Mouse (Mus musculus) inflammation-experienced regulatory T-cells, adult 6 months (primary cell): Measurements from ENCODE around the gene Kat5. TPM values are rescaled to one million over a fixed set of nuclear protein-coding genes. Genes with fewer than 3 reads are reported as not detected.

Experiments
- ATAC-seq: one replicate; pipeline ENCODE4 v1.8.0; 2017
- polyA plus RNA-seq, 3 experiments: library from polyadenylated mRNA; unstranded; fragments of 100-300 nt; shearing (Covaris generic); gene quantifications; one replicate each; pipeline ENCODE4 v1.2.1; 2017

Gene Kat5
- polyA plus RNA-seq, 3 experiments from 2014 or later: 34.5 to 46.1 (median 42.4) TPM

DNA sequence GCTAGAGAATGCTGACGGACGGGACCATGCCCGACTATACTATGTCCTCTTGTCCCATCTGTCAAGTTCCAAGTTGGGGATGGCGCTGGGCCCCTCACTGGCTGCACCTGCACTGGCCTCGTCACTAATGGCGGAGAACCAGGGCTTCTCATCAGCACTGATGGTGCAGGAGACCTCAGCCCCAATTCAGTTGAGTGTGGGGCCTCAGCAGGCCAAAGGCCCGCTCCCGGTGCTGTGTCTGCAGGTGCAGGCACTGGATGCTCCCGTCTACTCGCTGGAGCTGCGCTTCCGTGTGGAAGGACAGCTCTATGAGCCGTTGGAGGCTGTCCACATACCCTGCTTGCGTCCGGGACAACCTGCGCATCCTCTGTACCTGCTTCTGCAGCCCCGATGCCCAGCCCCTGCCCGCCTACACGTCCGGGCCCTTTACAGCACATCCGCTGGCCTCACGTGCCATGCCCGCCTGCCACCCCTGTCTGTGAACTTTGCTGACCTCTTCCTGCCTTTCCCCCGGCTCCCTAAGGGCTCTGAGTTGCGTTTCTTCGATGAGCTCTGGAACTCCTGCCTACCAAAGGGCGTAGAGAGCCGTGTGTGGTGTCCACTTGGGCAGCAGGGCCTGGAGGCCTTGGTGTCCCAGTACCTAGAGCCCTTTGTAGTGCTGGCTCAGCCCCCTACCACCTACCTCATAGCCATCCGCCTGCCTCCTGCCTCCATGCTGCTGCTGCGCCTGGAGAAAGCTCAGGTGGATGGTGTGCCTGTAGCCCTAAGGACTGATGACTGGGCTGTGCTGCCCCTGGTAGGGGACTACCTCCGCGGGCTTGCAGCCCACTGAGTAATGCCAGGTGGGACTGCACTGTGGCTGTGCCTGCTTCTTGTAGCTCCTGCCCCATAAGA is 39.4 kb downstream of the Kat5 start:
- no peak for ATAC-seq

DNA sequence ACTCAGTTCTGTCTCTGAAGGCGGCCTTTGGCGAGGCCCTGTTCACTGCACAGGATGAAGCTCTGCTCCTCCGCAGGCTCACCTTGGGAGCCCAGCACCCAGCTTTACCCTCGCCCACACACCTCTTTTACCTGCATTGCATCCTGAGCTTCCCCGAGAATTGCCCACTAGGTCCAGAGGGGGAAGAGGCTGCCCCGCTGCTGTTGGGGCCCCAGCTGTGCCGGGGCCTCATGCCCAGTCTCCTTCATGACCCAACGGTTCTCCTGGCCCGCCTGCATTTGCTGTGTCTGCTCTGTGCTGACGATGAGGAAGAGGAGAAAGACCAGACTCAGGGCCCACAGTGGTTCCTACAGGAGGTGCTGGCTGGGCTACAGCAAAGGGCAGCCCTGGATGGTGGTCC is 40.5 kb downstream of the Kat5 start:
- no peak for ATAC-seq

DNA sequence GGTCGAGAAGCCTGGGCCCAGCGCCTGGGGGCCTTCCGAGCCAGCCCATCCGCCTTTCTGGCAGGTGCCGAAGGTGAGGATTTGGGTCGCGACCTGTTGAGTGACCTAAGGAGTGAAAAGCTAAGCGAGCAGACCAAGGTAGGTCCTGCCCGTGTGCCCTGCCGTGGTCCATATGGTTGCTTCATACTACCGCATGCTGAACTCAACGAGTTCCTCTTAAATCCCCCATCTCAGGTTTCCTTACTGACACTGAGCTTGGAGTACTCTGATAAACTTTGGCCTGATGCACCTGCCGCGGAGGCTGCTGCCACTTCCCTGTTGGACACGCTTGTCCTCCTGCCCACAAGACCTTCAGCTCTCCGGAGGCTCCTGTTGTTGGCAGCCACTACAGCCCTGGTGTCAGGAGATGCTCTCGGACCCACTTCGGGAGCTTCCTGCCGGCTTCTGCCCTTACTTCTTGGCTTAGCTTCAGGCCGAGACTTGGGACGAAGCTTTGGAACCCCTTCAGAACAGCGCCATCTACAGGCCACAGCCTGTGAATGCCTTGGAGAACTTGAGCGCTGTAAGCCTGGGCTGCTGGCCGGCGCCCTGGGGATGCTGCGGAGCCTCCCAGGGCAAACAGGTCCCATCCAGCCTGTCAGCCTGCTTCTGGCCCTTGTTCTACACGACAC is 41.4 kb downstream of the Kat5 start:
- peak; percentile 24 for ATAC-seq

DNA sequence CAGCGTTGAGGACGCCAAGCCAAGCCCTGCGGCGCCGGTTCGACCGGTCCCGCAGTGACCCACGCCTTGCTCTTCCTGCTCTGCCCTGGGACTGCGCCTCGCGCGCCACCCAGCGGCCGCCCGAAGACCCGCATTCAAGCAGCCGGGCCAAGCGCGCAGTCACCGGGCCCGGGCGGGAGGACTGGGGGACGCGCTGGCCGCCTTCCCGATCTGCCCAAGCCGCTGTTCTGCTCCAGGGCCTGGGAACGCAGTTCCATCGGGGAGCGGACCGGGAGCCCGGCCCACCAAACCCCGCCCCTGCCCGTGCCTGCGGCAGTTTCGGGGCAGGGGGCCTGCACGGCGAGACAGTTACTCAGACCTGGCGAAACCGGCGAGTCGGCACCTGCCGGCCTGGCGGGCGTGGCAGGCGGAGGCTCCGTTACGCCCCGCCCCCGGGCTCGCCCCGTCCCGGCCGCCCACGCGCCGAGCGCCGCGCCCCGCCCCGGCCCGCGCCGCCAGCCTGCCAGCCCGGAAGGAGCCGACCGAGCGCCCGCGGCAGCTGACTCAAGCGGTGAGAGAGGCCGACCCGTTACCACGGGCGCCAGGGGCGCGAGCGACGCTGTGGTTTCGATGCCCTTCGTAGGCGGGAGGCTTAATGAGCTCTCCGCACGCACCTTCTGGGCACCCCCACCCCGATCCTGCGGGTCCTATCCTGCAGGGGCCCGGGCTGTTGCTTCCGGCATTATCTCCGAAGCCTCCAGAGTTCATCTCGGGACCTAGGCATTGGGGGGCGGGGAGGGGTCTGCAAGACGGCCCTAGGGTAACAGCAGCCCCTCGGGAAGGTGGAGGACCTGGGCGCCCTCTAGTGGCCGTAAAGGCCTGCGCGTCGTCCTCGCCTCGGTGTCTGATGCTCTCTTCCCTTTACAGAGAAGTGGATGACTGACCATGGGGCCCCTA is 42.2 kb downstream of the Kat5 start, which contains the start of gene Ap5b1:
TSS of gene Ap5b1 (plus strand) at position 492 of the 936 bp plus-strand sequence.
- ATAC-seq: peak; percentile 70

DNA sequence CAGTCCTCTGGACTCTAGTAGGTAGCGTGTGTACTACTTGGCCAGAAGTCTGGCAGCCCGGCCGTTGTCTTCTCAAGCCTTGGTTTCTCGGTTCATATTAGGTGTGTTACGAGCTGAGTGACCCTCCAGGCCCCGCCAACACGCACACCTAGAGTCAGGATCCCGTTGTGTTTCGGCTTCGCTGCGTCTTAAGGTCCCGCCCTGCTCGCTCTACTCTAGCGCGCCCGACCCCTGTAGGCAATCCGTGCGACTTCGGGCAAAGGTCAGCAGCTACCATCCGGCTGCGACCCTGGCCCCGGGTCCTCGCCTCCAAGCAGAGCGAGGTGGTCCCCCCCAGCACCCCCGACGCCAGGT is 42.9 kb downstream of the Kat5 start:
- peak; percentile 29 for ATAC-seq

DNA sequence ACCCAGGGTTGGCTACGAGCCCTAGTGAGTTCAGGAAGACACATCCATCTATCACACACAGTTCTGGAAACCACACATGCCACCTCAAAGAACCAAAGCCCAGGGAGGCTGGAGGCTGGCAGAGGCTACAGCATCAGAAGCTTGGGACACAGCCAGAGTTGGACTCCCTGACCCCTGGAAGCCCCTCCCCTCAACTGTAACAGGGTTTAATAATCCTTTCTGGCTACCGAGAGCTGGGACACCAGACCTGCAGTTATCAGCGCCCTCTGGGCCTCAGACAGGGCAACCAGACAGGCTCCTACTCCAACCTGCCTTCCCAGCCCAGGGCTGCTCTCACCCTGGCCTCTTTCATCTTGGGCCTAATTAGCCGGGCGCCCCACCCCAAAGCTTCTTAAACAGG is 43.7 kb downstream of the Kat5 start:
- no peak for ATAC-seq

DNA sequence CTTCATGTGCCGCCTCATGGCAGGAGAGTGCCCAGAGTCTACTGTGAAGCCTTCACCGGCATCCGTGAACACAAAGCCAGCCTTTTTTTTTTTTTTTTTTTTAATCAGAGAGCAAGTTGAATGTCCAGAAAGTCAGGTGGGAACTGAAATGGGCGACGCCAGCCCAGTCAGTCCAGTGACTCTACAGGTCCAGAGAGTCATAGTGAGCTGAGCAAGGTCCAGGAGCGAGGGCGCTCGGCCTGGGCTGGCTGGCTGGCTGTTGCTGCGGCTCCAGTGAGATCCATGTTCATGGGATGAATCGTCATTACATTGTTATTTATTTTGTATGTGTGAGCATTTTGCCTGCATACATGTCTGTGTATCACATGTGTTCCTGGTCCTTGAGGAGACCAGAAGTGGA is 47.3 kb downstream of the Kat5 start:
- no peak for ATAC-seq

DNA sequence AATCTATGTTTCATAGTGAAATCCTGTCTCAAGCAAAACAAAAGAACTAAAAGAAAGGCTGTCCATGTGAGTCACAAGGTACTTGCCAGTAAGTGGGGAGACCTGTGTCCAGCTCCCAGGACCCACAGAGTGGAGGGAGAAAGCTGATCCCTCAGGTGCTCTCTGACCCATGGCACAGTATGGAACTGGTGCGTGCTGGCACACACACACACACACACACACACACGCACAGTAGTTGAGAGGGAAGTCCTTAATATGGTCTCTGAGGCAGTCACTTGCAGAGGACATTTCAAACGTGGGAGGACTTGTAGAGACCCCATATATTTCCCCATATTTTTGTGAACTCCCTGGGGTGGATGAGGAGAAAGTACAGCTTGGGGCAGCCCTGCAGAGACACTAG is 48.2 kb downstream of the Kat5 start:
- ATAC-seq: no peak

DNA sequence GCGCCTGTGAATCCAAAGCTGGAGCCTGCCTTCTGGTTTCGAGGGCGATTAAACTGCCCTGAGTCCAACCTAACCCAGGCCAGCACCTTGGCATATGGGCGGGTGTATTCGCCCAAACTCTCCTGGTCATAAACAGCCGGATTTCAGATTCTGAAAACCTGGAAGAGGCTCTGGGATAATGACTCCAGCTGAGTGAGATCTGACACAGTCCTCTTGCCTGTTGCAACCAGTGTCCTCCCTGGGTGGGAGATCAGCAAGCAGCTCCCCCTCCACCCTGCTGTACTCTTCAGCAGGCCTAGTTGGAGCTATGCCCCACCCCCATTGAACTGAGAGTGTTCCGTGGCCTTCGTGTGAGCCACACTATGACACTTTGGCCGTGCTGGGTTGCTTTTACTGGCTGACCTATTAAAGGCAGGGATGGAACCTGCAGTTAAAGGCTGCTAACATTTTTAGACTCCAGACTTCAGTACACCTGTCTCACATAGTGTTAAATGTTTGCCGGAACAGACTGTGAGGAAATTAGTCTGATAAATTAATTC is 48.7 kb downstream of the Kat5 start:
- ATAC-seq: no peak

DNA sequence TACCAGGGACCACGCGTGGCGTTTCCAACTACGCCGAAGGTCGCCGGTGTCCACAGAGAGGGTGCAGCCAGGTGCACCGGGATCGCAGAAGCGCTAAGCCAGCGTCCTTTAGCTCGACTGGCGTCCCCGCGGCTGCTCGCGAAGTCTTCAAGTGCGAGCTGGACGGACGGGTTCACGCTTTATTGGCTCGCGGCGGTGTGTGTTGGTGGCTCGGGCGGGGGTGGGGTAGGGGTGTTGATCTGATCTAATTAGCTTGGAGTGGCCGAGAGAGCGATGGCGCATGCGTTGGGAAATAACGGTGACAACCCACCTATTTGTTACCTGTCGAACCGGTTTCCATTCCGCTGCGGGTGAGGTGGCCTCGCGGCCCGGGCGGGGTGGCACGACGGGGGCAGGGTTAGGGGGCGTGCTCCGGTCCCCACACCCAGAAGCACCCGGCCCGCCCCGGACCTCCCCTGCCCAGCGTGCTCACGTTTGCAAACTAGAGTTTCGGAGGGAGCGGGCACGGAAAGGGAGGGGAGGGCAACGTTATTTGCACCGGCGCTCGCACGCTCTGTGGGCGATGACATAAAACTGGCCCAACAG is 49.5 kb downstream of the Kat5 start, which contains the start of gene Ovol1:
TSS of gene Ovol1 (minus strand) at position 190 of the 585 bp plus-strand sequence.
- peak; percentile 14 for ATAC-seq

DNA sequence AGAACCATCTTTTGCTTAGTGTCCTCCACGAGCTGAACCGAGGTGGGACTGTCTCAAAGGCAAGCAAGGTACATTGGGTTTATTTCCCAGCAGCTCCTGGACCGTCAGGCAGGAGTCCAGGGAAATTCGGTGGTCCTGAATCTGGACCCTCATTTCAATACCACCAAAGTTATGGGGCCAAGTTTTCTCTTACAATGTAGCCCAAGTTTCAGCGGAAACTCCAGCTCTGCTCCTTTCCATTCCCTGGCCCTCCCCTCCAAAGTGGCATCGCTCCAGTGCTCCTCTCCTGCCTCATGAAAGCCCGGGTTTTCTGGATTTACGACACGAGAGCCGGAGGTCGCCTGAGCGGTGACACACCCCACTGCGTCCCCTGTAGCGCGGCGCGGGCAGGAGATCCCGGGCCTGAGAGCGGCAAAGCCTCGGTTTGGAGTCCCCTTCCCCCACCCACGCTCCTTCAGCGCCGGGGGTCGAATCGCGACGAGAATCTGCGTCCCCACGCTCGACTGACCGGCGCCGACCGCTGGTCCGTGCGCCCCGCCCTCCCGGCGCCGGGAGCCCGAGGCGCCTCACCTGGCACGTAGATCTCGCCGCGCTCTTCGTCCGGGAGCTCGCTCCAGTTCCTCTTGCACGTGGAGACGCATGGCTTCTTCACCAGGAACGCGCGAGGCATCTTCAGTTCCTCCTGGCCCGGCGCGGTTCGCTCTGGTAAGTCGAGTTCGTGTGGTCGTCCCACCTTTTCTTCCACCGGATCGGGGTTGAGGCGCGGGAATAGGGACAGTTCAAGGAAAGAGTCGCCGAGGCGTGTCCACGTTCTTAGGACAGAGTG is 50.2 kb downstream of the Kat5 start:
- no peak for ATAC-seq

DNA sequence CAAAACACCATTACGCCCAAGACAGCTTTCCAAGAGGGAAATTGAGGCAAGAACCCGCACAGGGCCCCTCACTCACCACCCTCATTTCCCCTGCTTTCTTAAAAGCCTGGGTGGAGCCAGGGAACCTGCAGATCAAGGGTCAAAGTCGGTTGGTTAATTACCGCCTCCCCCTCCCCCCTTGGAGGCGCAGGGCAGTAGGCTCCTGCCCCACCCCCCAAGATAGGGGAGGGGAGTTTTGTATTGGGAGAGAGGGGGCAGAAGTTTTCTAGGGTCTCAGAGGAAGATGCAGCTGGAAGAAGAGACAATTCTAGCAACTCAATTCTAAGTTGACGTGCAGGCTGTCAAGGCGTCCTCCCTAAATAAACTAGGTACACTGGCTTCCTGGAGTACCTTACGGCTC is 50.8 kb downstream of the Kat5 start:
- ATAC-seq: no peak

DNA sequence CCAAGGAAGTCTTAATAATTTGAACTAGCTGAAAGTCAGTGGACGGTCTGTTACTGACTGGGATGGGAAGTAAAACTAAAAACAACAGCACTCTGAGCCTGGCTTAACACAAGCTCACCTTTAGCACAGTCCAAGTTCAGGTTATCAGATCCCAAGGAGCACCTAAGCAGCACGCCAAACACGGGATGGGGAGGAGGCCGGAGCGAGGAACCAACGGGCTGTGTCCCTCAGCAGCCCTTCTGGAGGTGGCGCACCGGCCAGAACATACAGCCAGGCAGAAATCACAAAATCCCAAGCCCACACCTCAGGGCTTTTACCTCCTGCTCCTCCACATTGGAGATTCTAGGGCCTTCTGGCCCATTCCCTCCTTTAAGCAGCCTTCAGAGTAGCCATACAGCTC is 51.3 kb downstream of the Kat5 start:
- no peak for ATAC-seq

DNA sequence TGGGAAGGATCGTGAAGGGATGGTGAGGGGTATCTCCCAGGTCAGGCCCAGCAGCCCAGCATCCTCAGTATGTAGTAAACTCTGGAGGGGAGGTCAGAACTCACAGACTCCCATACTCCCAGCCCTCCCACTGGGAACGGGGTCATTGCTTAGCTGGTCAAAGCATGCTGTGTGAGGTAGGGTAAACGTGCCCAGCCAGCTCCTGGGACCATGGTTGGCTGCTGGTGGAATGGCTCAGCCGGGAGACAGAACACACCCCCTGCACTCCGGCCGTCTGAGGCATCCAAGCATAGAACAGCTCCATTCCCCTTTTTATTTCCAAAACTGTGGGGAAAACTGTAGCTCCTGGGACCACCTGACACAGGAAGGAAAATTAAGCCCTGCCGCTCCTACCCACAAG is 51.9 kb downstream of the Kat5 start:
- ATAC-seq: no peak

DNA sequence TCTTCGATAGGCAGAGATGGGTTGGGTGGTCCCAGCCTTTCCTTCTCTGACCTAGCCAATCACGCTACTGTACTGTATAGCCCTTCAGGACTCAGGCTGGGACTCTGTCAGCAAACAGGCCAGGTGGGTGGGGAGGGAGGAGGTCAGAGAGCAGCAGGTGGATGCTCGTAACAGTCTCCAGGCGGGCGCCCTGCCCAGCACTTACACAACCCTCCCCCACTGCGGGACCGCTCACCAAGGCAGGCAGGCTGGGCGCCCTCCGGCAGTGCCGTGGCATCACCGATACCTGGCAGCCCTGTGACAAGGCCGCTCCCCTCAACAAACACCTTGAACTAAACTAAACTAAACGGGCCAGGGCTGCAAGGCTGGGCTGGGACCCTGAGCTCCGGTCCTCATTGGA is 55.8 kb downstream of the Kat5 start:
- no peak for ATAC-seq

DNA sequence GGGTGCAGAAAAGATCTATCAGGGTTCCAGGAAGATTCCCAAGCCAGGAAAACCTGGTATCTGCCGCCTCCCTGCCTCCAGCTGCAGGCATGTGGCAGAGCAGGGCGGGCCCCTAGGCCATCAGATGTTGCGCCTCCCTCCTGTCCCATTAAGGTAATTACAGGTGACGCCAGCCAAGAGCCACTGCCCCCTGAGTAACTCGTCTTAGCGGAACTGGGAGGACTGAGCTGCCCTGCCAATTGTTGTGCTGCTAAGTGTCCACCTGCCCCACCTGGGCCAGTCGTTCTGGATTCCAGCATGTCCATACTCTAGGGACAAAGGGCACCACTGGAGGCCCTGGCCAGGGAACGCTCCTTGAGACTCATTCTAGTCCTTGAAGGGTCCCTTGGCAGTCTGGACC is 56.2 kb downstream of the Kat5 start:
- ATAC-seq: no peak

Other genes starting within 250 kb of the Kat5 start
- 10 to 100 TPM; 45.7 to 58.4 (median 53.4) TPM for gene Eif1ad, start 243.5 kb downstream of the Kat5 start, polyA plus RNA-seq
- 100 to 1,000 TPM; 233 to 353 (median 259) TPM for gene Banf1, start 243.1 kb downstream of the Kat5 start, polyA plus RNA-seq
- gene Sart1, start 221.5 kb downstream of the Kat5 start, polyA plus RNA-seq: 10 to 100 TPM; 20.3 to 38.4 (median 27.8) TPM
- gene Tsga10ip, start 207.7 kb downstream of the Kat5 start, polyA plus RNA-seq: not detected
- gene Drap1, start 185.3 kb downstream of the Kat5 start, polyA plus RNA-seq: 10 to 100 TPM; 43.1 to 54.2 (median 47.1) TPM
- 10 to 100 TPM; 14.5 to 28.0 (median 21.2) TPM for gene AI837181, start 185.1 kb downstream of the Kat5 start, polyA plus RNA-seq
- gene Fosl1, start 162.7 kb downstream of the Kat5 start, polyA plus RNA-seq: not detected
- gene Ccdc85b, start 152.3 kb downstream of the Kat5 start, polyA plus RNA-seq: under 1 TPM; 0.47 to 0.74 (median 0.65) TPM
- 100 to 1,000 TPM in 2 of 3 experiments, 10 to 100 TPM in 1; 64.2 to 112 (median 105) TPM for gene Fibp, start 149.6 kb downstream of the Kat5 start, polyA plus RNA-seq
- gene Ctsw, start 141.7 kb downstream of the Kat5 start, polyA plus RNA-seq: 100 to 1,000 TPM; 168 to 249 (median 216) TPM
- gene Efemp2, start 136.3 kb downstream of the Kat5 start, polyA plus RNA-seq: 1 to 10 TPM; 2.9 to 4.3 (median 3.8) TPM
- gene Mus81, start 121.8 kb downstream of the Kat5 start, polyA plus RNA-seq: 10 to 100 TPM; 34.4 to 61.6 (median 36.6) TPM
- gene Cfl1, start 119.8 kb downstream of the Kat5 start, polyA plus RNA-seq: 1,000 to 10,000 TPM; 1,933 to 3,699 (median 2,060) TPM
- gene 1700020D05Rik, start 106.5 kb downstream of the Kat5 start, polyA plus RNA-seq: under 1 TPM; 0.44 to 0.82 (median 0.70) TPM
- gene Snx32, start 99.7 kb downstream of the Kat5 start, polyA plus RNA-seq: 10 to 100 TPM; 11.7 to 26.7 (median 20.0) TPM
- gene Ovol1, start 49.6 kb downstream of the Kat5 start, polyA plus RNA-seq: not detected
- gene Ap5b1, start 42.2 kb downstream of the Kat5 start, polyA plus RNA-seq: 1 to 10 TPM; 5.8 to 7.4 (median 6.5) TPM
- 100 to 1,000 TPM in 1 of 3 experiments, 10 to 100 TPM in 2; 40.8 to 104 (median 97.1) TPM for gene Rnaseh2c, start 8.4 kb downstream of the Kat5 start, polyA plus RNA-seq
- 100 to 1,000 TPM in 2 of 3 experiments, 10 to 100 TPM in 1; 95.8 to 144 (median 126) TPM for gene Rela, start 27.2 kb upstream of the Kat5 start, polyA plus RNA-seq
- gene Sipa1, start 53.5 kb upstream of the Kat5 start, polyA plus RNA-seq: 10 to 100 TPM; 23.3 to 28.7 (median 25.0) TPM
- gene Map3k11, start 78.5 kb upstream of the Kat5 start, polyA plus RNA-seq: 1 to 10 TPM; 6.6 to 8.7 (median 7.8) TPM
- 10 to 100 TPM; 14.8 to 26.0 (median 21.1) TPM for gene Pcnx3, start 78.7 kb upstream of the Kat5 start, polyA plus RNA-seq
- gene Kcnk7, start 94.1 kb upstream of the Kat5 start, polyA plus RNA-seq: 1 to 10 TPM; 1.5 to 5.7 (median 2.6) TPM
- gene Ehbp1l1, start 116.1 kb upstream of the Kat5 start, polyA plus RNA-seq: 10 to 100 TPM; 12.5 to 43.4 (median 19.4) TPM
- 10 to 100 TPM; 13.0 to 57.6 (median 36.1) TPM for gene Fam89b, start 119.4 kb upstream of the Kat5 start, polyA plus RNA-seq
- under 1 TPM in 1 of 3 experiments, not detected in 2; 0.77 TPM for gene Ltbp3, start 130.7 kb upstream of the Kat5 start, polyA plus RNA-seq
- 10 to 100 TPM; 14.2 to 19.5 (median 15.4) TPM for gene Scyl1, start 161.2 kb upstream of the Kat5 start, polyA plus RNA-seq